Mouse (Mus musculus) WW6 (cell line): ENCODE data around the gene Cenph.
"Not testable (repeated sequence)": the region's sequence is repeated elsewhere in the genome, so short reads cannot be mapped to it uniquely, and the experiment has no call there.

ENCODE experiments used
- DNase-seq: peaks from one replicate; pipeline ENCODE4 v3.0.0-alpha.2; 2013; ENCODE audit warnings: low read depth, low spot score

Cenph gene

DNA sequence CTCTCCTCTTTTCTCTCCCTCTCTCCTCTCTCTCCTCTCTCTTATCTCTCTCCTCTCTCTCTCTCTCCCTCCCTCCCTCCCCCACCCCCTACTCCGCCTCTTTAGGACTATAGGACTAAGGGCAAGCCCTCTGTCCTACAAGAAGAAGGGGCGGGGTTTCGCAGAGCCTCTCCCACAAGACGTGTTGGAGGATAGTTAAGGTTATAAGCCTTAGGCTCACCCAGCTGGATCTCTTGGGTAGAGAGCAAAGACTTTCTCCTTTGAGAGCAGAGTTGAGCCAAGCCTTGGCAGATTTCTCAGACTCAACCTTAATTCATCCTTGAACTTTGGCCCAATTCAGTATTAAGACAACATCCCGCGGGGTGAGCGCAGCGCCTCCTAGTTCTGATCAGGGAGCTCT is 27.1 kb downstream of the Cenph start:
- DNase-seq, result peak; percentile 53

DNA sequence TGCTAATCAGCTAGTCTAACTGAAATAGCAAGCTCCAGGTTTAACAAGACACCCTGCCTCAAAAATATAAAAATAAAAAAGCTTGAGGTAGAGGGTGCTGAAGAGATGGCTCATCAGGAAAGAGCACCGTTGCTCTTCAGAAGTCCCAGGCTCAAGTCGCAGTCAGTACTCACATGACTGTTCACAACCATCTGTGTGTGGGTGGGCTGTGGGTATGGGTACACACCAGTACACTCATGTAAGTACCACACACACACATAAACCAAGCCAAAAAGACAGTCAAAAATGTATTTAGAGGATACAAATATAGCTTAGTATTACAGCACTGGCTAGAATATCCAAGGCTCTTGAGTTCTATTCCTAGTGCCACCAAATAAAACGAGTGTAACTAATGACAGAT is 29.6 kb downstream of the Cenph start:
- DNase-seq, result no peak

DNA sequence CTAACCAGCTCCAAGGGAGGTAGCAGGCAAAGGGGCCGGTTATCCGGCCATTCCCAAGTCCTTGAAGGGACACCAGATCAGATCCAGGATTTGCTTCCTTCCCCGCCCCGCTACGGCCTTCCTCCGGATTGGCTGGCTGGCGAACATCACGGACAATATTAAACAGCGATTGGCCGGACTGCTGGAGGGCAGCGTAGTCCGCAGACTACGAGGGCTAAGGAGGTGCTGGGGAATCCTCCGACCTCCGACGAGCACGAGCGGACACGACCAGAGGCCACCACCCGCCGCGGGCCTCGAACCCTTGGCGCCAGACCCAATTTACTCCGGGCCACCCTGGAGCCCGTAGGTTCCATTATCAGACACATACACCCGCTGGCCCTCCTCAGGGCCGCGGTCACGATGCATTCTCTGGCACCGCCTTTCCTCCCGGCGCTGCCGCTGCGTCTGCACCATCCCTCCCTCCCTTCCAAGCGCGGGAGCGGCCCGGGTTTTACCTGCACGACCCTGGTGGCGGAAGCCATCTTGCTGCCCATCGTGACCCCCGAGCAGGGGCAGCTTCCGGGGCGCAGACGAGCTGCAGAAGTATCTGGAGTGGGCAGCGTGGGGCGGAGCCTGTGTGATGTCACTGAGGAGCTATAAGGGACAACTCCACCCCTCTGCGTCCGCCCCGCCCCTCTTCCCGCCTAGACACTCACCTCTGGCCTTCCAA is 31.5 kb downstream of the Cenph start, which contains the start of gene Mrps36:
Mrps36 (minus strand) TSS at position 624 of the 709 bp plus-strand sequence.
- peak; percentile 73 for DNase-seq

DNA sequence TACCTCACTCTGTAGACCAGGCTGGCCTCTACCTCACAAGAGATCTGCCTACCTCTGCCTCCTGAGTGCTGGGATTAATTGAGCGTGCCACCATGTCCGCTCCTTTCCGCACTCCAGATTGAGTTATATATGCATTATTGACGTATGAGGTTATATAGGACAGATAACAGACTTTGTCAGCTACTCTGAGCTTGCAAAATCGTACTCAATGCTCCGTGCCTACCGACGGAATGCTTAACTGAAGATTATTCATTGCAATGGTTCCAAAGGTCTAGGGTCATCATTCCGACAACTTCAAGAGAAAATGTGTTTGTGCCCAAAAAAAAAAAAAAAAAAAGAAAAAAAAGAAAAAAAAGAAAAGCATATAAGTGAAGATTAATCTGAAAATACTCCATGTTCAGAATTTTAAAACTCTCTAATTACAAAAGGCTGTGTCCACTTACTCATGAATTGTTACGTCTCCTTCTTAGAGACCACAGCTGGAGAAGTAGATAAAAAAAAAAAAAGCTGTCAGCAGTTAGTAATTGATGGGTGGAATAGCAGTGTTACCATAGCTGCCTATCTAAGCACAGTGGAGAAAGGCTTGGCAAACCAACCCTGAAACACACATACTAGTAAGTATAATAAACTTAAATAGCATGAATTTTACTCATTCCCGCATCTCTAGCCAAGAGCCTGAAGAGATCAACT is 32.2 kb downstream of the Cenph start:
- DNase-seq, result no peak

DNA sequence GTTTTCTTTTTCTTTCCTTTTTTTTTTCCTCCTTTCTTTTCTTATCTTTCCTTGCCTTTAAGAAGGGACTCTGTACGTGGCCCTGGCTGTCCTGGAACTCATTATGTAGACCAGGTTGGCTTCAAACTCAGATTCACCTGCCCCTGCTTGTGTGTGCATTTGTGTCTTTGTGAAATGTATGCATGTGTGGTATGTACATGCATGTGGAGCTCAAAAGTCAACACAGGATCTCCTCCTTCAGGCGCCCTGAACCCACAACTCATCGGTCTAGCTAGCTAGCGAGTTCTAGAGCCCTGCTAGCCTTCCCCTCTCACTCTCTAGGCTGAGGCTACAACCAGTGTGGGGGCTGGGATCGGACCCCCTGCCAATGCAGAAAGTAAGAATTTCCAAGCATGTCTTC is 32.9 kb downstream of the Cenph start:
- DNase-seq, result no peak

DNA sequence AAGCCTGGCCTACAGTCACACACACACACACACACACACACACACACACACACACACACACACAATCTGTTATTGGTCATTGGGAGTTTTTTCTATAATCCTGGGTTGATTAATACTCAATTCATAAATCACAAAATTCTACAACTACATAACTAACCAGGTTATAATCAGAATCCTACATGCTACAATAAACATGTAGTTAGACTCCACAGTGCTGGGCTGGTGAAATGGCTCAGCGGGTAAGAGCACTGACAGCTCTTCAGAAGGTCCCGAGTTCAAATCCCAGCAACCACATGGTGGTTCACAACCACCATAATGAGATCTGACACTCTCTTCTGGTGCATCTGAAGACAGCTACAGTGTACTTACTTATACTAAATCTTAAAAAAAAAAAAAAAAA is 42.9 kb downstream of the Cenph start:
- no peak for DNase-seq

DNA sequence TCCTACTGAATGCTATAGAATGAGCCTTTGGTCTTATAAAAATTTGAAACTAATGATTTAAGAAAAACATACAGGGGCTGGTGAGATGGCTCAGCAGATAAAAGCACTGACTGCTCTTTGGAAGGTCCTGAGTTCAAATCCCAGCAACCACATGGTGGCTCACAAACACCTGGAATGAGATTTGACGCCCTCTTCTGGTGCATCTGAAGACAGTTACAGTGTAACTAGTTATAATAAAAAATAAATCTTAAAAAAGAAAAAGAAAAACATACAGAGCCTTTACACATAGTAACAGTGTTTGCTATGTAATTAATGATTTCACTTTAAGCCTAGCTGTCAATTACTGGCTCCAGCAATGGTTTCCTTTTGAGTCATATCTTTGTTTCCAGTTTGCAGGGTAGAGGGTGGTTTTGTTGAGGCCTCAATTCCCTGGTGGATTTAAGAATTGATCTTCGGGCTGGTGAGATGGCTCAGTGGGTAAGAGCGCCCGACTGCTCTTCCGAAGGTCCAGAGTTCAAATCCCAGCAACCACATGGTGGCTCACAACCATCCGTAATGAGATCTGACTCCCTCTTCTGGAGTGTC is 44.1 kb downstream of the Cenph start:
- DNase-seq, result not testable (repeated sequence)

DNA sequence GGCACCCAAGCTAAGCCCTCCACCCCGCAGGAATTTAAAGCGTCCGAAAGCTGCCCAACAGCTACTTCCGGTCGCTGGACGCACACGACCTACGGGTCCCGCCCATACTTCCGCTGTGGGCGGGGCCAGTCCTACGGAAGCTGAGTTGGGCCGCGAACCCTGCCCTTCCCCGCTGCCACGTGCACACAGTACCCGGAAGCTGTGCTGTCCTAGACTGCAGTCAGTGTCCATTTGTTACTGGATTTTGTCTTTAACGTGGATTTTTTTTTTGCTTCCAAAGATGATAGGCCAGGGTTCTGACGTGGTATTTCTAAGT is 44.9 kb downstream of the Cenph start, which contains the start of gene Cdk7:
Cdk7 (minus strand) TSS at position 79 of the 316 bp plus-strand sequence.
- peak; percentile 87 for DNase-seq

DNA sequence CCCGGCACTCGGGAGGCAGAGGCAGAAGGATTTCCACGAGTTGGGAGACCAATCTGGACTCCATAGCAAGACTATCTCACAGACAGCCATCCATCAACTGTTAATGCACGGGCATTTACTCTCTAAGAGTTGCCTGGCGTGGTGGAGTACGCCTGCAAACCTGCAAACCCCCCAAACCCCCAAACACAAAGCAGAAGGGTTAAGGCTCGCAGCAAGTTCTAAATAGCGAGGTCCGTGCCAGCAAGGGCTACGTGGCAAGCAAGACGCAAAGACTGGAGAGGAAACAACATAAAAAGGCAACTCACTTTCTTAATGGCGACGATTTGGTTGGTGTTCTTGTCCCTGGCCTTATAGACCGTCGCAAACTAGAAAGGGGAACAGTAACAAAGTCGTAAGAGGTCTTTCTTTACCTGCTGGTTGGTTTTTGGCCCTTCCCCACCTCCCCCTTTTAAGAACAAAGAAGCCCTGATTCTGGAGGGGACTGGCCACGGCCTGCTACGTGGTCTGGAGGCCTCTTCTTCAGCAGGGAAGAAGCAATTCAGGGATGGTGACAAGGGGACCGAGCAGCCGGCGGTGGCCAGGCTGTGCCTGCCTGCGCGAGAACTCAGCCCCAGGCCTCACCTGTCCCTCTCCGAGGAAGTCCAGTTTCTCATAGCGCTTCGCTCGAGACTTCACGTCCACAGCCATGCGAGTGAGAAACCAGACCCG is 45.4 kb downstream of the Cenph start:
- DNase-seq, result no peak

DNA sequence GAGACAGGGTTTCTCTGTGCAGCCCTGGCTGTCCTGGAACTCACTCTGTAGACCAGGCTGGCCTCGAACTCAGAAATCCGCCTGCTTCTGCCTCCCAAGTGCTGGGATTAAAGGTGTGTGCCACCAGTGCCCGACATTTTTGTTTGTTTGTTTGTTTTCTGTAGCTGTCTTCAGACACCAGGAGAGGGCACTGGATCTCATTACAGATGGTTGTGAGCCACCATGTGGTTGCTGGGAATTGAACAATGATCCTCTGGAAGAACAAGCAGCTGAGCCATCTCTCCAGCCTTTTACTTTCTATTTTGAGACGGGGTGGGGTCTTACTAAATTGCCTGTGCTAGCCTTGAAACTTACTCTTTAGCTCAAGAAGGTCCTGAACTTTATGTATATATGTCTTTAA is 47.2 kb downstream of the Cenph start:
- not testable (repeated sequence) for DNase-seq

DNA sequence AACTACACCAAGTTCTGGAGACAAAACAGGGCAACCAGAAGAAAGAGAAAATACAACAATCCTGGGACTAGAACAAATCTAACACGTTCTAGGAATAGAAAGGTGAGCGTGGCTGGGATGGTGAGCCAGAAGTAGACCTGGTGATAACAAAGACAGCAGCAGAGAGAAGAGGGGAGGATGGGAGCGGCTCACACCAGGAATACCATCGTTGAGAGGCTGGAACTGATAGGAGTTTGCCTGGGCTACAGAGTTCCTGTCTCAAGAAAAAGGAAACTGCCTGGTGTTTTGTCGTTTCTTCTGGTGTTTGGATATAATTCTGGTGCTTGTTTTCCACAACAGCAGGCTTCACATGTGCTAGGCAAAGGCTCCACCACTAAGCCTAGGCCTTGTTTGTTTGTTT is 47.6 kb downstream of the Cenph start:
- no peak for DNase-seq

DNA sequence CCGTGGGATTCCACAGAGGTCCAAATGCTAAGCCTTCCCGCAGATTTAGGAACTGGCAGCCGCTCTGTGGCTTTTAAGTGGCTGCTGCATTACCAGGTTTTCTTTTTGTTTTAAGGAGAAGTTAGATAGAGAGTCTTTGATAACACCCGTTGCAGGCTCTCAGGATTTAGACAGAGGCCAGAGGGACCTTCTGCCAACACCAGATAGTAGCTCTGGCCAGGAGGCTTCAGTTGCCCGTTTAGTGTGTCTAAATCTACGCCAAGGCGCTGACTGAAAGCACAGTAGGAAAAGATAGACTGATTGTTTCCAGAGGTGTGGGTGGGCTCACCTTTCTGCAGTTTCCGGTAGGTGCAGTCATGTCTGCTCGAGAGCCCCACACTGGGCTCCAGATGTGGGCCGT is 50.5 kb downstream of the Cenph start:
- DNase-seq, result no peak

DNA sequence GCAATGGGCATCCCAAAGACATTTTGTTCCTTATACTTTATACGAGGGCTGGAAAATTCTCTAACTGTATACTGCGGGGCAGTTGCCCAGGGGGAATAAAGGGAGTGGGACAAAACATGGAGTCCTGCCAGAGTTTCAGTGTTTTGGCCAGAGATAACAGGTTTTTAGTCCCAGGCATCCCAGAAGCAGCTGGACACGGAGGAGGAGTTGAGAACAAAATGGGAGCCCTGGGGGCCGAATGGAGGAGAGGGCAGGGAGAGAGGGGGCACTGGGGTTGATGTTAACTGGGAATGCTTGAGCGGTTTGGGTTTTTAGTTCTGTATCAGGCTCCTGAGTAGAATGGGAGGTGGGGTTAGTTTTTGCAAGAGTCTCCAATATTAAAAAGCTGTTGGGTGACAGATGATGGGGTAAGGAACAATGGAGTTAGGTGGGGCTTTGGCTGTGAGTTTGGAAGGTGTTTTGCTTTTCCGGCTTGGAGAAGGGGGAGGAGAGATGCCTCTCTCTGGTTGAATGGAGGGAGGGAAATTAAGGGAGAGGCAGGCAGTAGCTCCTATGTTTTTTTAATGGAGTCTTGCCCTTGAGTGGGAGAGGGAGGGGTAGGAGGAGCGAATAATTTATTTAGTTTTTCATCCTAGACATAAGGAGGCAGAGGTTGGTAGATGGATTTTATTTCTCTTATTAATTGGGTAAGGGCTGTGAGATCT is 51.5 kb downstream of the Cenph start:
- DNase-seq, result no peak

DNA sequence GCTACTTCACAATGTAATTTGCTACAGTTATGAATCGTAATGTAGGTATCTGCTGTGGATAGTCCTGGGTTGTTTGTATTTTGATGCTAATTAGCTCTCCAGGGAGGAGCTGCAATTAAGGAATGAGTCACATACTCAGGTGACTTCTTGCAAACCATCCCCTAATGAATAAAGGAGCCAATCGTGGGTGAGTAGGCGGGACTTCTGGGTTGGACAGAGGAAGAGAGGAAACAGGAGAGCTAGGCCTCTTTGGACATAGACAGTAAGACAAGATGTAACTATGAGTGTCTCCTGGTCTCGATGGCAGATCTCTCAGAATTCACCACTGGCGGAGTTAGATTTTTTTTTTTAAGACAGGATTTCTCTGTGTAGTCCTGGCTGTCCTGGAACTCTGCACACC is 54.0 kb downstream of the Cenph start:
- DNase-seq, result no peak

DNA sequence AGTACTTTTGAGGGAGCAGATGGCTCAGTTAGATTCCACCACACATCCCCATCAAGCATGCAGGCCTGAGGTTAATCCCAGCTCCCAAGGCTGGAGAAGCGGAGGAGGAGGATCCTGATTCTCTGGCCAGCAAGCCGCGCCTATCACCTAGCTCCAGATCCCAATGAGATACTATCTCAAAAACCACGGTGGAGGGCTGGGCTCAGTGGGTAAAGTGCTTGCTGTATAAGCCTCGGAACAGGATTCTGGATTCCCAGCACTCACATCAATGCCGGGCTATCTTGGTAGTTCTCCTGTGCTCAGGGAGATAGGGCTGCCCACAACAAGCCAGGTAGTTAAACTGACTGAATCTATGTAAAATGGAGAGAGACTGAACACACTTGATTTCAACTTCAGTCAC is 60.2 kb downstream of the Cenph start:
- DNase-seq, result no peak
